ENCODE assay signal across 8 mouse cellular contexts in genomic region chr10:128743791-128744191, GRCm38 (mm10). TPM values are rescaled to one million over a fixed set of nuclear protein-coding genes. Genes with fewer than 3 reads are reported as not detected.
DNase-seq lines count a peak whose midpoint lies in the region; ATAC-seq and TF ChIP-seq lines count a peak whose summit lies in the region.

No protein-coding gene starts in this region.

- no peak for TF ChIP-seq CTCF in Patski (IDR thresholded peaks at IDR 0.05)

- no peaks in the 10 kb centered on the region for H3K27me3 ChIP-seq in Patski
- H3K27me3 ChIP-seq in hindbrain, embryonic 14.5 days (ENCODE audit: control insufficient read depth, insufficient read depth, low read length), result peaks cover 38% of the 10 kb centered on the region
- peaks cover 15% of the 10 kb centered on the region for H3K27me3 ChIP-seq in limb, embryonic 11.5 days (ENCODE audit: control insufficient read depth, insufficient read depth, low read length)
- H3K27me3 ChIP-seq in midbrain, embryonic 11.5 days (ENCODE audit: control insufficient read depth, insufficient read depth, low read length), result peaks cover 38% of the 10 kb centered on the region

- H3K36me3 ChIP-seq in hindbrain, embryonic 14.5 days (replicated peaks; ENCODE audit: control insufficient read depth, insufficient read depth), result no peaks in the 10 kb centered on the region
- no peaks in the 10 kb centered on the region for H3K36me3 ChIP-seq in limb, embryonic 11.5 days (ENCODE audit: control insufficient read depth, insufficient read depth, low read length)
- H3K36me3 ChIP-seq in midbrain, embryonic 11.5 days (ENCODE audit: control insufficient read depth, insufficient read depth, low read length), result no peaks in the 10 kb centered on the region

- H3K27ac ChIP-seq in hindbrain, embryonic 14.5 days, result no peak overlapping the region
- H3K27ac ChIP-seq in limb, embryonic 11.5 days (replicated peaks; ENCODE audit: low read depth, low read length), result no peak overlapping the region
- no peak overlapping the region for H3K27ac ChIP-seq in midbrain, embryonic 11.5 days (ENCODE audit: low read depth, low read length)

- peaks cover 20% of the 10 kb centered on the region for H3K4me1 ChIP-seq in hindbrain, embryonic 14.5 days (replicated peaks; ENCODE audit: control insufficient read depth, insufficient read depth, low read length)
- H3K4me1 ChIP-seq in limb, embryonic 11.5 days (ENCODE audit: control insufficient read depth, insufficient read depth, low read length), result peaks cover 8% of the 10 kb centered on the region
- peaks cover 5% of the 10 kb centered on the region; the same call in 1 of the 2 replicates for H3K4me1 ChIP-seq in midbrain, embryonic 11.5 days (ENCODE audit: control insufficient read depth, insufficient read depth, low read length)

- POLR2A ChIA-PET in Patski (lab: Charles Lee), result interaction anchor here (0.9 kb wide), 1 partner anchor 61 kb away, joined by 3 read pairs; no protein-coding TSS in a partner anchor

- peak; percentile 18 for ATAC-seq in Patski
- ATAC-seq in hindbrain, embryonic 14.5 days (ENCODE audit: low FRiP score), result 0 out of 2 replicates have a peak, but pooled peaks have one; percentile 19
- no peak for ATAC-seq in limb, embryonic 11.5 days (ENCODE audit: insufficient number of reproducible peaks, low FRiP score, low TSS enrichment, low read depth)
- no peak for ATAC-seq in midbrain, embryonic 11.5 days (ENCODE audit: low FRiP score)
- ATAC-seq in megakaryocyte-erythroid progenitor cell, adult 5-6 weeks (replicated peaks; ENCODE audit: low FRiP score, low TSS enrichment, poor library complexity, severe bottlenecking), result no peak

- no peaks in the 10 kb centered on the region for H3K9me3 ChIP-seq in hindbrain, embryonic 14.5 days (ENCODE audit: control insufficient read depth, low read length)
- no peaks in the 10 kb centered on the region for H3K9me3 ChIP-seq in limb, embryonic 11.5 days (ENCODE audit: control insufficient read depth, low read length)
- H3K9me3 ChIP-seq in midbrain, embryonic 11.5 days (ENCODE audit: control insufficient read depth, low read length), result no peaks in the 10 kb centered on the region

- CTCF ChIA-PET in Patski (lab: Charles Lee), result interaction anchor here (1.1 to 1.7 kb wide), 3 partner anchors 11 to 61 kb away, joined by 3 to 4 read pairs (median 3); no protein-coding TSS in a partner anchor

- DNase-seq in Patski (ENCODE audit: low read depth, low spot score), result no peak
- peak; percentile 48 for DNase-seq in cerebellum, adult 9-10 months
- peak; percentile 52 for DNase-seq in gastrocnemius, adult 18-20 months (ENCODE audit: low spot score)
- no peak for DNase-seq in hindbrain, embryonic 14.5 days (ENCODE audit: low spot score)
- DNase-seq in limb, embryonic 11.5 days (ENCODE audit: low spot score), result peak; percentile 70
- DNase-seq in midbrain, embryonic 11.5 days (ENCODE audit: low spot score, missing footprints), result peak; percentile 96
- peak; percentile 48 to 56 for DNase-seq in spleen, postnatal 10 days (ENCODE audit: low spot score in 2 of 2)

- 0% methylated on average over 35 of the region's 37 CpGs for WGBS in hindbrain, embryonic 14.5 days
- under 1% methylated on average over 29 of the region's 37 CpGs for WGBS in limb, embryonic 11.5 days
- under 1% methylated on average over 37 of the region's 37 CpGs for WGBS in midbrain, embryonic 11.5 days

- peak overlapping the region; percentile 70 for H3K4me3 ChIP-seq in hindbrain, embryonic 14.5 days (replicated peaks; ENCODE audit: low read length)
- peak overlapping the region; percentile 54 for H3K4me3 ChIP-seq in limb, embryonic 11.5 days (ENCODE audit: low read depth, low read length)
- H3K4me3 ChIP-seq in midbrain, embryonic 11.5 days (ENCODE audit: low read depth, low read length), result peak overlapping the region; percentile 51

- H3K4me2 ChIP-seq in hindbrain, embryonic 14.5 days (replicated peaks), result peak overlapping the region; percentile 97
- H3K4me2 ChIP-seq in limb, embryonic 11.5 days (ENCODE audit: low read depth, severe bottlenecking), result peak overlapping the region; percentile 71
- H3K4me2 ChIP-seq in midbrain, embryonic 11.5 days, result peak overlapping the region; percentile 93

- in situ Hi-C loops in Patski (cut with MboI; ENCODE audit: low pct_unique_long_range_greater_than_20kb), result no loop called here

- H3K9ac ChIP-seq in hindbrain, embryonic 14.5 days, result peak overlapping the region; percentile 83
- peak overlapping the region; percentile 75 for H3K9ac ChIP-seq in limb, embryonic 11.5 days (ENCODE audit: low read length)
- H3K9ac ChIP-seq in midbrain, embryonic 11.5 days (ENCODE audit: low read length), result peak overlapping the region; percentile 69

RNA-seq across cellular contexts. Expression of gene Dgka, which starts 0.9 kb away (rescaled TPM):
- polyA plus RNA-seq in Patski (2021), result 9.9 TPM
- total RNA-seq in gastrocnemius, adult 18-20 months (2021), result 1 to 10 TPM; 7.8 to 8.5 TPM
- polyA plus RNA-seq in hindbrain, embryonic 14.5 days (2014; fragmentation: Nextera tagmentation; extraction: Ambion mirVana), result 6.9 and 7.7 TPM in 2 replicates
- polyA plus RNA-seq in limb, embryonic 11.5 days (2014; fragmentation: Nextera tagmentation; extraction: Ambion mirVana), result 5.4 and 6.5 TPM in 2 replicates
- polyA plus RNA-seq in midbrain, embryonic 11.5 days (2014; fragmentation: Nextera tagmentation; extraction: Ambion mirVana), result 5.4 and 5.7 TPM in 2 replicates
- 10.6 and 11.4 TPM in 2 replicates for total RNA-seq in megakaryocyte-erythroid progenitor cell, adult 5-6 weeks (2014; fragmentation: Nextera tagmentation)
- total RNA-seq in megakaryocyte-erythroid progenitor cell, adult 5-6 weeks (2017), result 1.0 and 6.1 TPM in 2 replicates

RNA-seq across cellular contexts. Expression of gene Pym1, which starts 3.9 kb away (rescaled TPM):
- polyA plus RNA-seq in Patski (2021), result 37.8 TPM
- 10 to 100 TPM; 12.0 to 12.4 TPM for total RNA-seq in gastrocnemius, adult 18-20 months (2021)
- 38.6 and 42.0 TPM in 2 replicates for polyA plus RNA-seq in hindbrain, embryonic 14.5 days (2014; fragmentation: Nextera tagmentation; extraction: Ambion mirVana)
- 49.4 and 52.4 TPM in 2 replicates for polyA plus RNA-seq in limb, embryonic 11.5 days (2014; fragmentation: Nextera tagmentation; extraction: Ambion mirVana)
- 43.5 and 48.1 TPM in 2 replicates for polyA plus RNA-seq in midbrain, embryonic 11.5 days (2014; fragmentation: Nextera tagmentation; extraction: Ambion mirVana)
- total RNA-seq in megakaryocyte-erythroid progenitor cell, adult 5-6 weeks (2014; fragmentation: Nextera tagmentation), result 26.6 and 38.0 TPM in 2 replicates
- 27.0 and 58.4 TPM in 2 replicates for total RNA-seq in megakaryocyte-erythroid progenitor cell, adult 5-6 weeks (2017)

RNA-seq across cellular contexts. Expression of gene Cdk2, which starts 39.0 kb away (rescaled TPM):
- polyA plus RNA-seq in Patski (2021), result 30.2 TPM
- total RNA-seq in gastrocnemius, adult 18-20 months (2021), result 1 to 10 TPM; 2.3 to 2.7 TPM
- 17.1 and 21.0 TPM in 2 replicates for polyA plus RNA-seq in hindbrain, embryonic 14.5 days (2014; fragmentation: Nextera tagmentation; extraction: Ambion mirVana)
- polyA plus RNA-seq in limb, embryonic 11.5 days (2014; fragmentation: Nextera tagmentation; extraction: Ambion mirVana), result 151 TPM in 2 replicates
- 98.9 and 99.1 TPM in 2 replicates for polyA plus RNA-seq in midbrain, embryonic 11.5 days (2014; fragmentation: Nextera tagmentation; extraction: Ambion mirVana)
- 68.6 and 94.9 TPM in 2 replicates for total RNA-seq in megakaryocyte-erythroid progenitor cell, adult 5-6 weeks (2014; fragmentation: Nextera tagmentation)
- 46.7 and 66.1 TPM in 2 replicates for total RNA-seq in megakaryocyte-erythroid progenitor cell, adult 5-6 weeks (2017)

RNA-seq across cellular contexts. Expression of gene Pmel, which starts 39.8 kb away (rescaled TPM):
- polyA plus RNA-seq in Patski (2021), result 1.1 TPM
- not detected for total RNA-seq in gastrocnemius, adult 18-20 months (2021)
- 0.79 and 0.85 TPM in 2 replicates for polyA plus RNA-seq in hindbrain, embryonic 14.5 days (2014; fragmentation: Nextera tagmentation; extraction: Ambion mirVana)
- polyA plus RNA-seq in limb, embryonic 11.5 days (2014; fragmentation: Nextera tagmentation; extraction: Ambion mirVana), result 0.34 and 0.87 TPM in 2 replicates
- polyA plus RNA-seq in midbrain, embryonic 11.5 days (2014; fragmentation: Nextera tagmentation; extraction: Ambion mirVana), result 2.2 and 3.1 TPM in 2 replicates
- total RNA-seq in megakaryocyte-erythroid progenitor cell, adult 5-6 weeks (2014; fragmentation: Nextera tagmentation), result not detected in 2 replicates
- not detected in 2 replicates for total RNA-seq in megakaryocyte-erythroid progenitor cell, adult 5-6 weeks (2017)

RNA-seq across cellular contexts. Expression of gene Mmp19, which starts 46.9 kb away (rescaled TPM):
- 18.6 TPM for polyA plus RNA-seq in Patski (2021)
- 1 to 10 TPM; 1.1 to 1.9 TPM for total RNA-seq in gastrocnemius, adult 18-20 months (2021)
- 0.65 and 0.80 TPM in 2 replicates for polyA plus RNA-seq in hindbrain, embryonic 14.5 days (2014; fragmentation: Nextera tagmentation; extraction: Ambion mirVana)
- 0.35 and 0.55 TPM in 2 replicates for polyA plus RNA-seq in limb, embryonic 11.5 days (2014; fragmentation: Nextera tagmentation; extraction: Ambion mirVana)
- polyA plus RNA-seq in midbrain, embryonic 11.5 days (2014; fragmentation: Nextera tagmentation; extraction: Ambion mirVana), result 0.26 and 0.33 TPM in 2 replicates
- not detected in 2 replicates for total RNA-seq in megakaryocyte-erythroid progenitor cell, adult 5-6 weeks (2014; fragmentation: Nextera tagmentation)
- 0.05 and 0.23 TPM in 2 replicates for total RNA-seq in megakaryocyte-erythroid progenitor cell, adult 5-6 weeks (2017)

Comparison
In these comparisons a context has a peak if more than half of its experiments do, and no peak if none do; other contexts are left out.
1. ATAC-seq: peak in Patski (single experiment) and hindbrain, embryonic 14.5 days (single experiment); none in limb, embryonic 11.5 days (single experiment), midbrain, embryonic 11.5 days (single experiment) and megakaryocyte-erythroid progenitor cell, adult 5-6 weeks (single experiment).
2. DNase-seq: peak in cerebellum, adult 9-10 months (single experiment), gastrocnemius, adult 18-20 months (single experiment), limb, embryonic 11.5 days (single experiment), midbrain, embryonic 11.5 days (single experiment) and spleen, postnatal 10 days (2 of 2); none in Patski (single experiment) and hindbrain, embryonic 14.5 days (single experiment).
3. Peak in every context shown above with its lines, with median percentiles within 50 percentile points of each other: H3K4me2 ChIP-seq, H3K4me3 ChIP-seq and H3K9ac ChIP-seq.